Mouse (Mus musculus) erythroblast, embryonic 14.5 days (primary cell): Measurements from ENCODE around the gene Serinc5.

ENCODE experiments used
- GATA1 ChIP-seq: IDR thresholded peaks from 2 replicates; pipeline ENCODE4 v1.6.1; 2012; ENCODE audit warnings: low read length, inconsistent platforms, mixed read lengths
- TAL1 ChIP-seq: IDR thresholded peaks from 3 replicates; pipeline ENCODE4 v1.6.1; 2012; ENCODE audit warnings: low read length, inconsistent platforms, mixed read lengths

DNA sequence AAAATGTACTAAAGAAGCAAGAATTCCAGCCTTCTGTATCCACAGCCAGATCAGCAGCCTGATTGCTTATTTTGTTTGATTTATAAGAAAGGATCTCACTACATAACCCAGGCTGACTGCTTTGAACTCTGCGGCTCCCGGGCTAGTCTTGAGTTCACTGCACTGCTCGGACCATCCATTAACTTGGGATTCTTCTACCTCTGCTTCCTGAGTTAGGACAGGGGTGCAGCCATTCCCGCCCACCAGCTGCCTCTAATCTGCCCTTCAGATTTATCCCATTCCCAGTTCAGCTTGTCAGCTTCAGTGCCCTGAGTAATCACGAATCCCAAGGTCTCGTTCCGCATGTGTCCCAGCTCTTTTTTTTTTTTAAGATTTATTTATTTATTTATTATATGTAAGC, 93.3 kb downstream of the Serinc5 start:
- TF ChIP-seq GATA1, result no peak
- no peak for TF ChIP-seq TAL1
